Mouse (Mus musculus) right cerebral cortex, postnatal 4 days (tissue): Measurements from ENCODE around the gene Osmr.
A peak's percentile ranks its signal among the peaks of the same experiment; 100 is the strongest.

ENCODE experiments used
- DNase-seq: peaks from one replicate; pipeline ENCODE4 v3.0.0-alpha.2; 2022

Osmr gene

GRCm38 (mm10) chr15:6874601-6875019, at the start of gene Osmr:
Osmr (minus strand) TSS chr15:6874969.
- no peak for DNase-seq

GRCm38 (mm10) chr15:6919406-6919805, 44.6 kb upstream of the Osmr start:
- no peak for DNase-seq

GRCm38 (mm10) chr15:6914163-6914562, 39.4 kb upstream of the Osmr start:
- no peak for DNase-seq

GRCm38 (mm10) chr15:6909669-6910068, 34.9 kb upstream of the Osmr start:
- peak; percentile 94 for DNase-seq

GRCm38 (mm10) chr15:6909084-6909483, 34.3 kb upstream of the Osmr start:
- no peak for DNase-seq

GRCm38 (mm10) chr15:6908601-6909000, 33.8 kb upstream of the Osmr start:
- no peak for DNase-seq

GRCm38 (mm10) chr15:6906260-6907047, 31.7 kb upstream of the Osmr start:
- DNase-seq, result no peak

- DNase-seq, result no peak
These were observed 31.0 kb upstream of the Osmr start for GRCm38 (mm10) chr15:6905726-6906125.

GRCm38 (mm10) chr15:6903286-6903975, 28.7 kb upstream of the Osmr start:
- no peak for DNase-seq

- no peak for DNase-seq
These were observed 27.3 kb upstream of the Osmr start for GRCm38 (mm10) chr15:6901982-6902639.

- DNase-seq, result no peak
These were observed 26.5 kb upstream of the Osmr start for GRCm38 (mm10) chr15:6901236-6901635.

- no peak for DNase-seq
These were observed 9.5 kb upstream of the Osmr start for GRCm38 (mm10) chr15:6884260-6884659.

GRCm38 (mm10) chr15:6883816-6884215, 9.0 kb upstream of the Osmr start:
- peak; percentile 65 for DNase-seq

GRCm38 (mm10) chr15:6883091-6883490, 8.3 kb upstream of the Osmr start:
- DNase-seq, result no peak

- DNase-seq, result peak; percentile 55
These were observed 7.4 kb upstream of the Osmr start for GRCm38 (mm10) chr15:6882180-6882579.

GRCm38 (mm10) chr15:6881211-6881610, 6.4 kb upstream of the Osmr start:
- DNase-seq, result no peak

- DNase-seq, result peak; percentile 30
These were observed 765 bp downstream of the Osmr start for GRCm38 (mm10) chr15:6873807-6874600.

- no peak for DNase-seq
These were observed 1.5 kb downstream of the Osmr start for GRCm38 (mm10) chr15:6873154-6873806.

GRCm38 (mm10) chr15:6871621-6872359, 3.0 kb downstream of the Osmr start:
- DNase-seq, result no peak

- no peak for DNase-seq
These were observed 7.9 kb downstream of the Osmr start for GRCm38 (mm10) chr15:6866888-6867287.

- no peak for DNase-seq
These were observed 12.6 kb downstream of the Osmr start for GRCm38 (mm10) chr15:6862125-6862524.

GRCm38 (mm10) chr15:6861617-6862016, 13.2 kb downstream of the Osmr start:
- no peak for DNase-seq
